Mouse (Mus musculus) testis, adult 2 months (tissue): ENCODE data around the gene Rtl8b. TPM values are rescaled to one million over a fixed set of nuclear protein-coding genes. Genes with fewer than 3 reads are reported as not detected.
A peak's percentile ranks its signal among the peaks of the same experiment; 100 is the strongest.

Experiments used
- H3K27ac ChIP-seq: fragments of 200-500 bp; 2 replicates; pipeline ENCODE4 v1.5.1; 2012; ENCODE audit warnings: low read depth, low read length; ENCODE audit not compliant: control insufficient read depth, insufficient read depth
- H3K27me3 ChIP-seq: fragments of 200-500 bp; 2 replicates; pipeline ENCODE4 v1.6.1; 2012; ENCODE audit warnings: mild to moderate bottlenecking, low read length, moderate library complexity; ENCODE audit not compliant: control insufficient read depth, insufficient read depth
- H3K36me3 ChIP-seq: fragments of 200-500 bp; 2 replicates; pipeline ENCODE4 v1.6.1; 2012; ENCODE audit warnings: mild to moderate bottlenecking, low read length; ENCODE audit not compliant: control insufficient read depth, insufficient read depth
- H3K4me1 ChIP-seq: fragments of 200-500 bp; 2 replicates; pipeline ENCODE4 v1.6.1; 2012; ENCODE audit warnings: low read length; ENCODE audit not compliant: control insufficient read depth, insufficient read depth
- H3K4me3 ChIP-seq: fragments of 200-500 bp; 2 replicates; pipeline ENCODE4 v1.5.1; 2012; ENCODE audit warnings: low read depth, mild to moderate bottlenecking, low read length, moderate library complexity, mixed read lengths; ENCODE audit not compliant: control insufficient read depth
- CTCF ChIP-seq: fragments of 200-500 bp; IDR thresholded peaks from 2 replicates; pipeline ENCODE4 v1.5.1; 2012; ENCODE audit warnings: low read depth, mild to moderate bottlenecking, inconsistent platforms, low read length, moderate library complexity; ENCODE audit not compliant: control insufficient read depth, insufficient read depth, insufficient replicate concordance
- POLR2A ChIP-seq: fragments of 200-500 bp; IDR thresholded peaks from 2 replicates; pipeline ENCODE4 v1.6.1; 2012; ENCODE audit warnings: low read depth, mild to moderate bottlenecking, inconsistent platforms, low read length, moderate library complexity; ENCODE audit not compliant: control insufficient read depth
- polyA plus RNA-seq: library from polyadenylated mRNA; depleted of rRNA; stranded (reverse); fragments of >200 nt; gene quantifications from 2 replicates; pipeline ENCODE4 v1.2.3, GENCODE M21; 2012; rRNA removed

Gene Rtl8b
- 8.7 and 9.2 TPM in 2 replicates for polyA plus RNA-seq

- no peaks in the 10 kb centered on the region for H3K27me3 ChIP-seq
Observed at GRCm38 (mm10) chrX:53670294-53670693, at the start of gene Rtl8b. Rtl8b (minus strand) TSS chrX:53670408.

GRCm38 (mm10) chrX:53716323-53717182 is 46.3 kb upstream of the Rtl8b start:
- Histone ChIP-seq H3K27me3 (no peaks in the 10 kb centered on the region), H3K36me3 (no peaks in the 10 kb centered on the region), H3K4me3 (peak overlapping the region; percentile 83), H3K4me1 (peaks cover 10% of the 10 kb centered on the region), H3K27ac (peak overlapping the region; percentile 83)
- TF ChIP-seq POLR2A = 0 out of 2 replicates have a peak, but pooled peaks have one; percentile 6
- no peak for TF ChIP-seq CTCF

More at GRCm38 (mm10) chrX:53670294-53670693, at the start of gene Rtl8b:
- H3K4me3 ChIP-seq = peak within 1 kb of the TSS; percentile 50
- no peak within 1 kb of the TSS for H3K27ac ChIP-seq
- no peaks in the 10 kb centered on the region for H3K4me1 ChIP-seq
- no peaks in the 10 kb centered on the region for H3K36me3 ChIP-seq
- no peak for TF ChIP-seq POLR2A
- no peak for TF ChIP-seq CTCF

DNA sequence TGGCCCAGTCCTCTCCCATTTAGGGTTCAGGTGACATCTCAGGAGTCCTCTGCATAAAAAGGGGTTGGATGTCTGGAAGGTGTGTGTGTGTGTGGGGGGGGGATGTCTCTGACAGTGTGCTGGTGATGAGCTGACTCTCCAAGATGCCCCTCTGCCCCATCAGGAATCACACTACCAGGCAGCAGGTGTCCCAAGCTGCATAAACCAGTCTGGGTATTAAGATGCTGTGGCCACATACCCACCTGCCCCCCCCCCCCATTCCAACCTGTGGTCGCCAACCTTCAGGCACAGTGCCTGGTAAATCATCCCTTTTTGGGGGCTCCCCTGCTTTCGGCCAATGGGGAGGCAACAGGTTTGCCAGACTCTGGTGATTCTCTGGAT is 45.7 kb upstream of the Rtl8b start:
- Histone ChIP-seq H3K36me3 (no peaks in the 10 kb centered on the region), H3K27me3 (no peaks in the 10 kb centered on the region), H3K4me1 (peaks cover 10% of the 10 kb centered on the region), H3K4me3 (peak overlapping the region; percentile 83), H3K27ac (peak overlapping the region; percentile 6; the same call in 1 of the 2 replicates)
- TF ChIP-seq POLR2A (no peak), CTCF (no peak)

GRCm38 (mm10) chrX:53702673-53703072 is 32.5 kb upstream of the Rtl8b start:
- Histone ChIP-seq H3K4me1 (no peaks in the 10 kb centered on the region), H3K36me3 (no peaks in the 10 kb centered on the region), H3K27me3 (no peaks in the 10 kb centered on the region), H3K27ac (no peak overlapping the region), H3K4me3 (no peak overlapping the region)
- TF ChIP-seq CTCF (no peak), POLR2A (no peak)

DNA sequence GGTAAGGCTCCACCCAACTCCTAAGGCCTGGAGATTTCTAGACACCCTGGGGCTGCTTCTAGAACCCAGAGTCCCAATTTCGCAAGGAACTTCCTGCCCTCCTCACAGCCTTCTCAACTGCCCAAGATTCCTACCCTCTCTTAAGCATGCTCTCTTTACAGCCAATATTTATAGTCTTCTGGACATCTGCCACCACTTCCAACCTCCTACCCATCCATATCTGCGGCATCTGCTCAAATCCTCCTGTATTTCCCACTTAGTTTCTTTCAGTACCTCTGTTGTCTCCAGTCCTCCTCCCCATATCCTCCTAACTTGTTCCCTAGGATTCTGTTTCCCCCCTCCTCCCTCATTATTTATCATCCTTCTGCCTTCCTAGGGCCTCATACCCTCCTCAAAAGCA is 29.0 kb upstream of the Rtl8b start:
- no peaks in the 10 kb centered on the region for H3K27me3 ChIP-seq
- no peak overlapping the region for H3K27ac ChIP-seq
- TF ChIP-seq CTCF = no peak
- TF ChIP-seq POLR2A = no peak
- H3K4me3 ChIP-seq = no peak overlapping the region
- H3K36me3 ChIP-seq = no peaks in the 10 kb centered on the region
- no peaks in the 10 kb centered on the region for H3K4me1 ChIP-seq

GRCm38 (mm10) chrX:53694008-53694777 is 24.0 kb upstream of the Rtl8b start:
- Histone ChIP-seq H3K4me1 (no peaks in the 10 kb centered on the region), H3K27me3 (no peaks in the 10 kb centered on the region), H3K27ac (no peak overlapping the region), H3K36me3 (no peaks in the 10 kb centered on the region), H3K4me3 (no peak overlapping the region)
- no peak for TF ChIP-seq CTCF
- no peak for TF ChIP-seq POLR2A

DNA sequence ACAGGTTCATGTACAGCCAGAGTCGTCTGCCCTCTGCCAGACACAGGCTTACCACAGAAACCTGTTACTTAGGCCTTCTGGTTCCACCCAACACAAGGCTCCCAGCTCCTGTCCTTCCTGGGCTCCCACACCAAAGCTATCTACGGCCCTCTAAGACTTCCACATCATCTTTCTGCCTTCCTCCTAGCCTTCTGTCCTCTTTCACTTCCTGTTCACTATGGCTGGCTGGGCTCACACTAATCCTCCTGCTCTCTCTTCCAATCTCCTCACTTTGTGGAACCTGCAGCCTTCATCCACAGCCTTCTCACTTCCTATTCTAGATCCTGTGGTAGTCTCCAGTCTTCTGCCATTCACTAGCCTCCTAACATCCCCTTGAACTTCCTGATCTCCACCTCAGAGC is 22.9 kb upstream of the Rtl8b start:
- H3K4me1 ChIP-seq = no peaks in the 10 kb centered on the region
- no peaks in the 10 kb centered on the region for H3K36me3 ChIP-seq
- H3K27me3 ChIP-seq = no peaks in the 10 kb centered on the region
- no peak for TF ChIP-seq CTCF
- TF ChIP-seq POLR2A = no peak
- H3K27ac ChIP-seq = no peak overlapping the region
- no peak overlapping the region for H3K4me3 ChIP-seq
